Mouse (Mus musculus) embryonic facial prominence, embryonic 11.5 days (tissue): ENCODE measurements around the gene Ccdc91. TPM values are rescaled to one million over a fixed set of nuclear protein-coding genes. Genes with fewer than 3 reads are reported as not detected.

Experiments used
- ATAC-seq: fragments of 200-750 bp; cut with Nextera tagmentation; replicated peaks from 2 replicates; pipeline ENCODE4 v1.8.0; 2017; ENCODE audit warnings: low read depth; ENCODE audit not compliant: insufficient number of reproducible peaks, low FRiP score, low TSS enrichment
- DNase-seq: peaks from one replicate; pipeline ENCODE4 v3.0.0-alpha.2; 2015; ENCODE audit warnings: low spot score
- H3K27ac ChIP-seq: fragments of 300-500 bp; sonication (generic); replicated peaks from 2 replicates; pipeline ENCODE4 v1.5.1; 2014; ENCODE audit warnings: mild to moderate bottlenecking, low read depth, low read length, control low read depth
- H3K27me3 ChIP-seq: fragments of 300-500 bp; sonication (generic); 2 replicates; pipeline ENCODE4 v1.6.1; 2014; ENCODE audit warnings: mild to moderate bottlenecking, low read length, moderate library complexity, mixed read lengths; ENCODE audit not compliant: control insufficient read depth, insufficient read depth
- H3K36me3 ChIP-seq: fragments of 300-500 bp; sonication (generic); replicated peaks from 2 replicates; pipeline ENCODE4 v1.6.1; 2014; ENCODE audit warnings: low read depth, mild to moderate bottlenecking, low read length, moderate library complexity, mixed read lengths; ENCODE audit not compliant: control insufficient read depth, insufficient read depth
- H3K4me1 ChIP-seq: fragments of 300-500 bp; sonication (generic); 2 replicates; pipeline ENCODE4 v1.6.1; 2014; ENCODE audit warnings: low read length, mixed read lengths; ENCODE audit not compliant: control insufficient read depth, insufficient read depth
- H3K4me2 ChIP-seq: fragments of 300-500 bp; sonication (generic); 2 replicates; pipeline ENCODE4 v1.6.1; 2014; ENCODE audit warnings: low read depth, mild to moderate bottlenecking, control low read depth, low read length, moderate library complexity
- H3K4me3 ChIP-seq: fragments of 300-500 bp; sonication (generic); 2 replicates; pipeline ENCODE4 v1.5.1; 2014; ENCODE audit warnings: low read depth, low read length, control low read depth
- H3K9ac ChIP-seq: fragments of 300-500 bp; sonication (generic); replicated peaks from 2 replicates; pipeline ENCODE4 v1.6.1; 2014; ENCODE audit warnings: mild to moderate bottlenecking, control low read depth, low read length
- H3K9me3 ChIP-seq: fragments of 300-500 bp; sonication (generic); replicated peaks from 2 replicates; pipeline ENCODE4 v1.6.1; 2016; ENCODE audit warnings: mild to moderate bottlenecking, low read length, inconsistent platforms, mixed read lengths; ENCODE audit not compliant: control insufficient read depth
- WGBS: fragments of 180-500 bp; shearing (Covaris S2); extraction: QIAGEN DNeasy Blood & Tissue Kit; methylation state at CpG from one replicate; pipeline ENCODE4 v1.1.7; 2014; 5-methylcytosine and 5-hydroxymethylcytosine counted together
- polyA plus RNA-seq: library from polyadenylated mRNA; unstranded; fragments of >200 nt; fragmentation: Nextera tagmentation; extraction: Ambion mirVana; gene quantifications from 2 replicates; pipeline ENCODE4 v1.2.1, GENCODE M21; 2014

Ccdc91 gene
- polyA plus RNA-seq, 1 experiment from 2014 or later = 29.4 TPM

DNA sequence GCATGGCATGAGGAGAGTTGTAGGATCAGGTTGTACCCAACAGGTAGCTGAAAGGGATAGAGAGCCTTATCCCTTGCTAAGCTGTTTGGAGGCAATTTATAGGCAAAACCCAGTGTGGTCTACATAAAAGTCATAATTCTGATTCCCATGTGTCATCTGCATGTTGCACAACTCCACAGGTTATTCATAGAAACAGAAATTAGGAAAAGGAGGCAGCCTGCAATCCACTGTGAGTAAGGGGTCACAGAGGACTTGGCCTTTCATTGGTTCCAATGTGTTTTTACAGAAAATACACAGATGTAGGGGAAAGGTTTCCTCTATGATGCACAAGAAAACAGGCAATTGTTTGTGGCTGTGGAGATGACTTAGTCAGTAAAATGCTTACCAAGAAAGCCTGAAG lies 168.8 kb downstream of the Ccdc91 start:
- DNase-seq = no peak
- H3K4me2 ChIP-seq = no peak overlapping the region
- no peaks in the 10 kb centered on the region for H3K4me1 ChIP-seq

DNA sequence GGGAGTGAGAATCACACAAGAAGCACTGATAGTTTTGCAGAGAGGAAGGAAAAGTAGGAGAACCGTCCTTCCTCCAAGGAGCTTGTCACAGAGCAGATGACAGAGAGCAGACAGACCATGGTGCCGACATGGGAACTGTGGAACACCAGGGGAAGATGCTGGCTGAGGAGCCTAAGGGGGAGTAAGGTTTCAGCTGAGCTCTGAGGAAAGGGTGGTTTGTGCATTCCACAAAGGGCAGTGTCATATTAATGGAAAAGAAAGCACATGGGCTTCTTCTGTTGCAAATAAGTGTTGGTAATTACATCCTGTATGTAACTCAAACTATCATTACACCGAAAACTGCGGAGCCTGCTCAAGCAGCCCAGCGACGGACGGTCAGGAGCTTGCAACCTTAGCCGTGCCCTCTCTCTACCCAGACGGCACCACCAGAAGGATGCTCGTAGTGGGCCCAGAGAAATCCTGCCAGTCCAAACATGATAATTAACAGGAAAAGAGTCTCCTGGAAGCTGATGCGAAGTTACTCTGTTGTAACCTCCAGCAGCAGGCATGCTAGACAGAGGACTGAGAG lies 170.9 kb downstream of the Ccdc91 start:
- ATAC-seq (no peak), DNase-seq (peak; percentile 17)
- H3K9me3 ChIP-seq = no peaks in the 10 kb centered on the region
- no peaks in the 10 kb centered on the region for H3K27me3 ChIP-seq
- no peak overlapping the region for H3K4me2 ChIP-seq
- H3K4me1 ChIP-seq = no peaks in the 10 kb centered on the region
- no peak overlapping the region for H3K27ac ChIP-seq
- 46% methylated on average over 11 of the region's 11 CpGs for WGBS
- no peak overlapping the region for H3K4me3 ChIP-seq
- H3K36me3 ChIP-seq = no peaks in the 10 kb centered on the region
- no peak overlapping the region for H3K9ac ChIP-seq

More for the DNA sequence above, 168.8 kb downstream of the Ccdc91 start:
- no peaks in the 10 kb centered on the region for H3K27me3 ChIP-seq
- ATAC-seq = no peak
- H3K9ac ChIP-seq = no peak overlapping the region
- H3K4me3 ChIP-seq = no peak overlapping the region
- H3K27ac ChIP-seq = no peak overlapping the region
- H3K9me3 ChIP-seq = no peaks in the 10 kb centered on the region
- H3K36me3 ChIP-seq = no peaks in the 10 kb centered on the region

GRCm38 (mm10) chr6:147658025-147658424 lies 182.4 kb downstream of the Ccdc91 start:
- Histone ChIP-seq H3K4me3 (no peak overlapping the region), H3K9ac (no peak overlapping the region), H3K4me2 (no peak overlapping the region), H3K4me1 (no peaks in the 10 kb centered on the region), H3K9me3 (no peaks in the 10 kb centered on the region), H3K27ac (no peak overlapping the region), H3K36me3 (no peaks in the 10 kb centered on the region), H3K27me3 (no peaks in the 10 kb centered on the region)
- no peak for DNase-seq
- ATAC-seq = no peak

GRCm38 (mm10) chr6:147660718-147661117 lies 185.1 kb downstream of the Ccdc91 start:
- Histone ChIP-seq H3K4me2 (no peak overlapping the region), H3K27ac (no peak overlapping the region), H3K36me3 (no peaks in the 10 kb centered on the region), H3K27me3 (no peaks in the 10 kb centered on the region), H3K9me3 (no peaks in the 10 kb centered on the region), H3K4me1 (no peaks in the 10 kb centered on the region), H3K9ac (no peak overlapping the region), H3K4me3 (no peak overlapping the region)
- DNase-seq = no peak
- ATAC-seq = no peak
- WGBS = 70% methylated on average over 1 of the region's 1 CpGs

DNA sequence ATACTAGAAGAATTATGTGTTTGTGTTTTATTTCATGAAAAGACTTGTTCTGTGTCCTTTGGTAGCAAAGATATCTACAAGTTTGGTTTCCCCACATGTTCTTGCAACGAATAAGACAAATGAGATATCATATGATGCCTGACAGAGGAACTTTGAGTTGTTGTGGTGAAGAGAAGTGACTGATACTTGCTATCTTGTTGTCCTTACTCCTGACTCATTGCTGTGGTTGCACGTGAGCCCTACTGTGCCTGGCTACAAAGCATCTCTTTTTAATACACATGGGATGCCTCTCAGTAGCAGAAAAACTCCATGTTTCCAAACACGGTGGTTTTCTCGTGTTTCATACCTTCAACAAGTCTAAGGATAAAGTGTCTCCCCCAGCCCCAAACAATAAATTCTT lies 186.2 kb downstream of the Ccdc91 start:
- Histone ChIP-seq H3K9me3 (no peaks in the 10 kb centered on the region), H3K4me1 (no peaks in the 10 kb centered on the region), H3K27me3 (no peaks in the 10 kb centered on the region), H3K4me3 (no peak overlapping the region), H3K9ac (no peak overlapping the region), H3K4me2 (no peak overlapping the region), H3K27ac (no peak overlapping the region), H3K36me3 (no peaks in the 10 kb centered on the region)
- DNase-seq (no peak), ATAC-seq (no peak)
- 67% methylated on average over 4 of the region's 4 CpGs for WGBS

DNA sequence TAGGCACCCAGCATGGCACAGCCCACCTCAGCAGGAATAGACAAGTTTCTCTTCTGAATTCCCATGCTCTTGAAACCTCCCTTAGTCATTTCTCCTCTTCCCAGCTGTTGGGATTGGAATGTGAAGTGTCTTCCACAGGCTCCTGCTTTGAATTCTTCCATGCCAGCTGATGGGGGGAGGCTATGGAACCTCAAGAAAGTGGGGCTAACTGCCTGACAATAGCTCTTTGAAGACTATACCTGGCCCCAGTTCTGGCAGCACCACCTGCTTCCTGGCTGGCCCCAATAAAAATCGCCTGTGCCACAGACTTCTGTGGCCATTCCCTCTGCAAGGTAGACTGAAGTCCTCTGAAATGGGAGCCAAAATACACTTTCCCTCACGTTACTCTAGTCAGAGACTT lies 187.0 kb downstream of the Ccdc91 start:
- Histone ChIP-seq H3K9me3 (no peaks in the 10 kb centered on the region), H3K36me3 (no peaks in the 10 kb centered on the region), H3K4me1 (no peaks in the 10 kb centered on the region), H3K27ac (no peak overlapping the region), H3K4me3 (no peak overlapping the region), H3K27me3 (no peaks in the 10 kb centered on the region), H3K4me2 (no peak overlapping the region), H3K9ac (no peak overlapping the region)
- DNase-seq (no peak), ATAC-seq (no peak)
- 78% methylated on average over 2 of the region's 2 CpGs for WGBS

DNA sequence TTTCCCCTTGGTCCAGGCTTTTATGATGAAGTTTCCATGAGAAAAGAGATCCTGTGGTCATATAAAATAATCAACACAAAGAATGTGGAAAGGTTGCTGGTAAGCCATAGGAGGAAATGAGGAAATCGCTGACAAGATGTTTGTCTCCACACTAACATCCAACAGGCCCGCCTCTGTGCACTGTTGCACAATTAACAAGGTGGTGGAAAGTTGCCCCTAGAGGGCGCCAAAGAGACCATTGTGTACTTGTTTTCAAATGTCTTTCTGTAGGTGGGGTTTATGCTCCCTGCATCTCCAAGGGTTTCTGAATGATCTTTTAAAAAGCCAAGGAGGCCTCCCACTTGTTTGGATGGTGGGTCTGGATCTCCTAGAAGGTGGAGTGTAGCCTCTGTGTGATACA lies 188.7 kb downstream of the Ccdc91 start:
- Histone ChIP-seq H3K9me3 (no peaks in the 10 kb centered on the region), H3K27ac (no peak overlapping the region), H3K4me1 (no peaks in the 10 kb centered on the region), H3K4me2 (no peak overlapping the region), H3K36me3 (no peaks in the 10 kb centered on the region), H3K27me3 (no peaks in the 10 kb centered on the region), H3K4me3 (no peak overlapping the region), H3K9ac (no peak overlapping the region)
- peak; percentile 68 for DNase-seq
- 50% methylated on average over 3 of the region's 3 CpGs for WGBS
- no peak for ATAC-seq

- H3K27ac ChIP-seq = no peak overlapping the region
- no peak overlapping the region for H3K4me2 ChIP-seq
- H3K36me3 ChIP-seq = no peaks in the 10 kb centered on the region
- WGBS = 79% methylated on average over 1 of the region's 1 CpGs
- DNase-seq (no peak), ATAC-seq (no peak)
- no peaks in the 10 kb centered on the region for H3K4me1 ChIP-seq
- no peaks in the 10 kb centered on the region for H3K27me3 ChIP-seq
- no peak overlapping the region for H3K9ac ChIP-seq
- H3K9me3 ChIP-seq = no peaks in the 10 kb centered on the region
- H3K4me3 ChIP-seq = no peak overlapping the region
Measured at GRCm38 (mm10) chr6:147671366-147671765, 195.7 kb downstream of the Ccdc91 start.
